13 mouse cellular contexts compared by ENCODE assay signal in genomic region chr2:169212676-169213257, GRCm38 (mm10).
A peak's percentile ranks its signal among the peaks of the same experiment; 100 is the strongest.
DNase-seq lines count a peak whose midpoint lies in the region; ATAC-seq and TF ChIP-seq lines count a peak whose summit lies in the region.
"Had no signal": no experiment of that assay in that cellular context is flagged by ENCODE, and none has a peak within 500 bp of the region (broad histone marks: within the 10 kb centered on the region; RNA-seq: fewer than 3 reads in every experiment).

No protein-coding gene starts in this region.

- H3K27me3 ChIP-seq in forebrain, embryonic 14.5 days (replicated peaks; ENCODE audit: control insufficient read depth, insufficient read depth, low read length), result no peaks in the 10 kb centered on the region
- H3K27me3 ChIP-seq in forebrain, embryonic 15.5 days, result no peaks in the 10 kb centered on the region
- H3K27me3 ChIP-seq in kidney, embryonic 14.5 days (ENCODE audit: control insufficient read depth, insufficient read depth, low read length), result no peaks in the 10 kb centered on the region
- no peaks in the 10 kb centered on the region for H3K27me3 ChIP-seq in stomach, embryonic 15.5 days (replicated peaks)
- no peaks in the 10 kb centered on the region for H3K27me3 ChIP-seq in stomach, postnatal 0 days (ENCODE audit: control insufficient read depth, insufficient read depth, low read length)

- 12% methylated on average over 3 of the region's 3 CpGs for WGBS in forebrain, embryonic 14.5 days
- WGBS in forebrain, embryonic 15.5 days, result 10% methylated on average over 3 of the region's 3 CpGs
- 2% methylated on average over 3 of the region's 3 CpGs for WGBS in kidney, embryonic 14.5 days
- 30% methylated on average over 3 of the region's 3 CpGs for WGBS in stomach, embryonic 15.5 days
- WGBS in stomach, postnatal 0 days, result 30% methylated on average over 3 of the region's 3 CpGs

- no peak for TF ChIP-seq CTCF in stomach, postnatal 0 days (IDR thresholded peaks at IDR 0.05; ENCODE audit: low read depth)

- no peaks in the 10 kb centered on the region for H3K9me3 ChIP-seq in forebrain, embryonic 14.5 days (replicated peaks; ENCODE audit: control insufficient read depth, low read length)
- no peaks in the 10 kb centered on the region for H3K9me3 ChIP-seq in forebrain, embryonic 15.5 days
- 0 out of 2 replicates have a peak, but pooled peaks cover 4% of the 10 kb centered on the region for H3K9me3 ChIP-seq in kidney, embryonic 14.5 days (ENCODE audit: control insufficient read depth, low read length)
- no peaks in the 10 kb centered on the region for H3K9me3 ChIP-seq in stomach, embryonic 15.5 days
- H3K9me3 ChIP-seq in stomach, postnatal 0 days (ENCODE audit: control insufficient read depth, low read length), result no peaks in the 10 kb centered on the region

- no peaks in the 10 kb centered on the region for H3K4me1 ChIP-seq in forebrain, embryonic 14.5 days (ENCODE audit: control insufficient read depth, insufficient read depth, low read length)
- 0 out of 2 replicates have a peak, but pooled peaks cover 3% of the 10 kb centered on the region for H3K4me1 ChIP-seq in forebrain, embryonic 15.5 days
- H3K4me1 ChIP-seq in kidney, embryonic 14.5 days (ENCODE audit: control insufficient read depth, insufficient read depth, low read length), result peaks cover 9% of the 10 kb centered on the region
- H3K4me1 ChIP-seq in stomach, embryonic 15.5 days, result peaks cover 5% of the 10 kb centered on the region; the same call in 1 of the 2 replicates
- no peaks in the 10 kb centered on the region for H3K4me1 ChIP-seq in stomach, postnatal 0 days (replicated peaks; ENCODE audit: control insufficient read depth, insufficient read depth)

- no peaks in the 10 kb centered on the region for H3K36me3 ChIP-seq in forebrain, embryonic 14.5 days (ENCODE audit: control insufficient read depth, insufficient read depth, low read length)
- no peaks in the 10 kb centered on the region for H3K36me3 ChIP-seq in forebrain, embryonic 15.5 days
- H3K36me3 ChIP-seq in kidney, embryonic 14.5 days (ENCODE audit: control insufficient read depth, insufficient read depth, low read length), result no peaks in the 10 kb centered on the region
- H3K36me3 ChIP-seq in stomach, embryonic 15.5 days, result no peaks in the 10 kb centered on the region
- H3K36me3 ChIP-seq in stomach, postnatal 0 days (ENCODE audit: control insufficient read depth, insufficient read depth, low read length), result no peaks in the 10 kb centered on the region

- H3K9ac ChIP-seq in forebrain, embryonic 14.5 days (ENCODE audit: low read length), result no peak overlapping the region
- H3K9ac ChIP-seq in forebrain, embryonic 15.5 days (replicated peaks), result no peak overlapping the region
- H3K9ac ChIP-seq in kidney, embryonic 14.5 days (ENCODE audit: low read depth, low read length), result no peak overlapping the region
- H3K9ac ChIP-seq in stomach, embryonic 15.5 days, result no peak overlapping the region
- no peak overlapping the region for H3K9ac ChIP-seq in stomach, postnatal 0 days (ENCODE audit: low read length)

- no peak for ATAC-seq in forebrain, embryonic 14.5 days
- ATAC-seq in forebrain, embryonic 15.5 days (replicated peaks), result no peak
- peak; percentile 66; the same call in 1 of the 2 replicates for ATAC-seq in kidney, embryonic 14.5 days (ENCODE audit: low FRiP score, low TSS enrichment)
- ATAC-seq in stomach, embryonic 15.5 days (ENCODE audit: insufficient read depth, low FRiP score, low read depth), result no peak
- no peak for ATAC-seq in stomach, postnatal 0 days (ENCODE audit: low FRiP score, low TSS enrichment)

- no peak for TF ChIP-seq EP300 in stomach, postnatal 0 days (optimal IDR thresholded peaks at IDR 0.05)

- no peak overlapping the region for H3K27ac ChIP-seq in forebrain, embryonic 14.5 days (ENCODE audit: low read depth, low read length)
- H3K27ac ChIP-seq in forebrain, embryonic 15.5 days (replicated peaks), result no peak overlapping the region
- peak overlapping the region; percentile 18; the same call in 1 of the 2 replicates for H3K27ac ChIP-seq in kidney, embryonic 14.5 days (ENCODE audit: low read depth, low read length)
- H3K27ac ChIP-seq in stomach, embryonic 15.5 days, result 0 out of 2 replicates have a peak overlapping the region, but pooled peaks have one; percentile 7
- no peak overlapping the region for H3K27ac ChIP-seq in stomach, postnatal 0 days (replicated peaks)

- no peak overlapping the region for H3K4me3 ChIP-seq in forebrain, embryonic 14.5 days (ENCODE audit: low read depth, low read length)
- no peak overlapping the region for H3K4me3 ChIP-seq in forebrain, embryonic 15.5 days
- H3K4me3 ChIP-seq in kidney, embryonic 14.5 days (ENCODE audit: low read length), result no peak overlapping the region
- H3K4me3 ChIP-seq in stomach, embryonic 15.5 days (replicated peaks), result no peak overlapping the region
- H3K4me3 ChIP-seq in stomach, postnatal 0 days (ENCODE audit: low read depth, low read length), result no peak overlapping the region
- H3K4me3 ChIP-seq: erythroblast, embryonic 14.5 days had no signal

- H3K4me2 ChIP-seq in forebrain, embryonic 14.5 days (ENCODE audit: low read length), result no peak overlapping the region
- no peak overlapping the region for H3K4me2 ChIP-seq in forebrain, embryonic 15.5 days (replicated peaks)
- no peak overlapping the region for H3K4me2 ChIP-seq in kidney, embryonic 14.5 days (replicated peaks; ENCODE audit: low read depth, low read length)
- H3K4me2 ChIP-seq in stomach, embryonic 15.5 days, result no peak overlapping the region
- H3K4me2 ChIP-seq in stomach, postnatal 0 days (replicated peaks; ENCODE audit: low read depth), result no peak overlapping the region

- DNase-seq in forebrain, embryonic 14.5 days (ENCODE audit: low spot score), result peak; percentile 7
- no peak for DNase-seq in kidney, postnatal 10 days
- no peak for DNase-seq in stomach, postnatal 0 days (ENCODE audit: low spot score)
- no peak for DNase-seq in gastrocnemius, postnatal 10 days
- no peak for DNase-seq in adrenal gland, adult 8-10 months
- DNase-seq: cerebellum, adult 8-10 months; gastrocnemius, postnatal 25 days; right cerebral cortex, postnatal 14 days; thymus, postnatal 25 days had no signal

Comparison
In these comparisons a context has a peak if more than half of its experiments do, and no peak if none do; other contexts are left out.
1. H3K27ac ChIP-seq: peak in kidney, embryonic 14.5 days (single experiment) and stomach, embryonic 15.5 days (single experiment); none in forebrain, embryonic 14.5 days (single experiment), forebrain, embryonic 15.5 days (single experiment) and stomach, postnatal 0 days (single experiment).